Mouse (Mus musculus) liver (tissue): ENCODE measurements around the gene Acer3.
A peak's percentile ranks its signal among the peaks of the same experiment; 100 is the strongest.
"Not testable (repeated sequence)": the region's sequence is repeated elsewhere in the genome, so short reads cannot be mapped to it uniquely, and the experiment has no call there.

Experiments
- DNase-seq: peaks from one replicate; pipeline ENCODE4 v3.0.0-alpha.2; 2020; ENCODE audit warnings: mixed read lengths

The Acer3 gene

GRCm38 (mm10) chr7:98276263-98276662 lies 44.7 kb downstream of the Acer3 start:
- no peak for DNase-seq

GRCm38 (mm10) chr7:98268166-98268565 lies 52.8 kb downstream of the Acer3 start:
- peak; percentile 4 for DNase-seq

- no peak for DNase-seq
These were observed 68.5 kb downstream of the Acer3 start for GRCm38 (mm10) chr7:98252520-98252919.

GRCm38 (mm10) chr7:98236686-98237359 lies 84.2 kb downstream of the Acer3 start:
- no peak for DNase-seq

- no peak for DNase-seq
These were observed 97.2 kb downstream of the Acer3 start for GRCm38 (mm10) chr7:98223796-98224195.

GRCm38 (mm10) chr7:98216713-98217112 lies 104.3 kb downstream of the Acer3 start:
- DNase-seq: no peak

GRCm38 (mm10) chr7:98202946-98203345 lies 118.1 kb downstream of the Acer3 start:
- no peak for DNase-seq

- no peak for DNase-seq
These were observed 119.4 kb downstream of the Acer3 start for GRCm38 (mm10) chr7:98201493-98202028.

GRCm38 (mm10) chr7:98200396-98200795 lies 120.6 kb downstream of the Acer3 start:
- no peak for DNase-seq

GRCm38 (mm10) chr7:98199381-98199780 lies 121.6 kb downstream of the Acer3 start, which contains the start of gene B3gnt6:
TSS of gene B3gnt6 (minus strand) at chr7:98199481.
- DNase-seq: no peak

- no peak for DNase-seq
These were observed 125.7 kb downstream of the Acer3 start for GRCm38 (mm10) chr7:98195151-98195801.

- DNase-seq: no peak
These were observed 126.8 kb downstream of the Acer3 start for GRCm38 (mm10) chr7:98194026-98194792.

- DNase-seq: no peak
These were observed 127.4 kb downstream of the Acer3 start for GRCm38 (mm10) chr7:98193515-98194025.

GRCm38 (mm10) chr7:98191571-98192250 lies 129.3 kb downstream of the Acer3 start:
- peak; percentile 73 for DNase-seq

GRCm38 (mm10) chr7:98190578-98190977 lies 130.4 kb downstream of the Acer3 start:
- no peak for DNase-seq

- DNase-seq: no peak
These were observed 131.3 kb downstream of the Acer3 start for GRCm38 (mm10) chr7:98189745-98190144.

GRCm38 (mm10) chr7:98188680-98189079 lies 132.3 kb downstream of the Acer3 start:
- DNase-seq: no peak

GRCm38 (mm10) chr7:98188238-98188637 lies 132.8 kb downstream of the Acer3 start:
- no peak for DNase-seq

- DNase-seq: not testable (repeated sequence)
These were observed 133.7 kb downstream of the Acer3 start for GRCm38 (mm10) chr7:98187332-98187731.

- DNase-seq: no peak
These were observed 134.4 kb downstream of the Acer3 start for GRCm38 (mm10) chr7:98186637-98187036.

- no peak for DNase-seq
These were observed 135.7 kb downstream of the Acer3 start for GRCm38 (mm10) chr7:98185326-98185725.

- peak; percentile 48 for DNase-seq
These were observed 142.3 kb downstream of the Acer3 start for GRCm38 (mm10) chr7:98178560-98179231.
